Mouse (Mus musculus) midbrain, embryonic 14.5 days (tissue): ENCODE results near the gene Entr1. TPM values are rescaled to one million over a fixed set of nuclear protein-coding genes. Genes with fewer than 3 reads are reported as not detected.

Experiments
- ATAC-seq: fragments of 200-750 bp; cut with Nextera tagmentation; 2 replicates; pipeline ENCODE4 v1.8.0; 2017; ENCODE audit warnings: moderate number of reproducible peaks, moderate library complexity; ENCODE audit not compliant: low FRiP score, low TSS enrichment
- DNase-seq: peaks from one replicate; pipeline ENCODE4 v3.0.0-alpha.2; 2015
- H3K27ac ChIP-seq: fragments of 300-500 bp; sonication (generic); replicated peaks from 2 replicates; pipeline ENCODE4 v1.5.1; 2014; ENCODE audit warnings: mild to moderate bottlenecking, low read depth, low read length, moderate library complexity
- H3K27me3 ChIP-seq: fragments of 300-500 bp; sonication (generic); 2 replicates; pipeline ENCODE4 v1.6.1; 2014; ENCODE audit warnings: low read length, control low read depth, mixed read lengths; ENCODE audit not compliant: control insufficient read depth, insufficient read depth
- H3K36me3 ChIP-seq: fragments of 300-500 bp; sonication (generic); 2 replicates; pipeline ENCODE4 v1.6.1; 2014; ENCODE audit warnings: low read length, control low read depth; ENCODE audit not compliant: control insufficient read depth, insufficient read depth
- H3K4me1 ChIP-seq: fragments of 300-500 bp; sonication (generic); 2 replicates; pipeline ENCODE4 v1.6.1; 2014; ENCODE audit warnings: mild to moderate bottlenecking, antibody characterized with exemption, low read length, control low read depth; ENCODE audit not compliant: control insufficient read depth, insufficient read depth
- H3K4me2 ChIP-seq: fragments of 300-500 bp; sonication (generic); 2 replicates; pipeline ENCODE4 v1.6.1; 2014; ENCODE audit warnings: mild to moderate bottlenecking, low read length, moderate library complexity
- H3K4me3 ChIP-seq: fragments of 300-500 bp; sonication (generic); replicated peaks from 2 replicates; pipeline ENCODE4 v1.5.1; 2014; ENCODE audit warnings: low read depth, low read length
- H3K9ac ChIP-seq: fragments of 300-500 bp; sonication (generic); replicated peaks from 2 replicates; pipeline ENCODE4 v1.6.1; 2014; ENCODE audit warnings: mild to moderate bottlenecking, low read length, moderate library complexity
- H3K9me3 ChIP-seq: fragments of 300-500 bp; sonication (generic); 2 replicates; pipeline ENCODE4 v1.6.1; 2016; ENCODE audit warnings: low read length, control low read depth, mixed read lengths; ENCODE audit not compliant: control insufficient read depth
- WGBS: fragments of 180-500 bp; shearing (Covaris S2); extraction: QIAGEN DNeasy Blood & Tissue Kit; methylation state at CpG from one replicate; pipeline ENCODE4 v1.1.7; 2014; 5-methylcytosine and 5-hydroxymethylcytosine counted together
- polyA plus RNA-seq: library from polyadenylated mRNA; unstranded; fragments of >200 nt; fragmentation: Nextera tagmentation; extraction: Ambion mirVana; gene quantifications from 2 replicates; pipeline ENCODE4 v1.2.1, GENCODE M21; 2014

The Entr1 gene
- polyA plus RNA-seq, 1 experiment from 2014 or later = 143 TPM

- 94% methylated on average over 1 of the region's 1 CpGs for WGBS
- ATAC-seq = no peak
Observed at GRCm38 (mm10) chr2:26368572-26368971, 20.5 kb downstream of the Entr1 start.

GRCm38 (mm10) chr2:26367911-26368310 lies 21.2 kb downstream of the Entr1 start:
- Histone ChIP-seq H3K9me3 (no peaks in the 10 kb centered on the region), H3K27me3 (no peaks in the 10 kb centered on the region), H3K4me1 (no peaks in the 10 kb centered on the region), H3K36me3 (peaks cover 96% of the 10 kb centered on the region), H3K27ac (no peak overlapping the region), H3K4me3 (no peak overlapping the region), H3K9ac (no peak overlapping the region), H3K4me2 (no peak overlapping the region)
- DNase-seq = no peak
- WGBS = 94% methylated on average over 6 of the region's 6 CpGs
- ATAC-seq = no peak

More at GRCm38 (mm10) chr2:26368572-26368971, 20.5 kb downstream of the Entr1 start:
- H3K9ac ChIP-seq = no peak overlapping the region
- no peak overlapping the region for H3K4me3 ChIP-seq
- no peaks in the 10 kb centered on the region for H3K4me1 ChIP-seq
- H3K4me2 ChIP-seq = no peak overlapping the region
- H3K9me3 ChIP-seq = no peaks in the 10 kb centered on the region
- DNase-seq = no peak
- no peaks in the 10 kb centered on the region for H3K27me3 ChIP-seq
- H3K27ac ChIP-seq = no peak overlapping the region
- peaks cover 97% of the 10 kb centered on the region for H3K36me3 ChIP-seq

- no peak for DNase-seq
- Histone ChIP-seq H3K4me2 (no peak overlapping the region), H3K9ac (no peak overlapping the region), H3K36me3 (peaks cover 72% of the 10 kb centered on the region), H3K27me3 (no peaks in the 10 kb centered on the region), H3K4me3 (no peak overlapping the region), H3K27ac (no peak overlapping the region), H3K9me3 (no peaks in the 10 kb centered on the region), H3K4me1 (no peaks in the 10 kb centered on the region)
- ATAC-seq = no peak
- WGBS = 89% methylated on average over 10 of the region's 10 CpGs
Observed at GRCm38 (mm10) chr2:26364738-26365465, 24.2 kb downstream of the Entr1 start.

GRCm38 (mm10) chr2:26363481-26363880 lies 25.6 kb downstream of the Entr1 start:
- ATAC-seq = no peak
- H3K4me3 ChIP-seq = no peak overlapping the region
- DNase-seq = no peak
- 92% methylated on average over 5 of the region's 5 CpGs for WGBS
- no peak overlapping the region for H3K27ac ChIP-seq
- no peak overlapping the region for H3K9ac ChIP-seq
- no peaks in the 10 kb centered on the region for H3K4me1 ChIP-seq
- no peaks in the 10 kb centered on the region for H3K27me3 ChIP-seq
- H3K9me3 ChIP-seq = no peaks in the 10 kb centered on the region
- peaks cover 58% of the 10 kb centered on the region for H3K36me3 ChIP-seq
- no peak overlapping the region for H3K4me2 ChIP-seq

GRCm38 (mm10) chr2:26362991-26363390 lies 26.1 kb downstream of the Entr1 start:
- H3K9me3 ChIP-seq = no peaks in the 10 kb centered on the region
- no peak for DNase-seq
- H3K4me1 ChIP-seq = no peaks in the 10 kb centered on the region
- H3K27ac ChIP-seq = no peak overlapping the region
- no peak overlapping the region for H3K4me3 ChIP-seq
- peaks cover 53% of the 10 kb centered on the region for H3K36me3 ChIP-seq
- no peaks in the 10 kb centered on the region for H3K27me3 ChIP-seq
- H3K4me2 ChIP-seq = no peak overlapping the region
- WGBS = 84% methylated on average over 5 of the region's 5 CpGs
- ATAC-seq = no peak
- no peak overlapping the region for H3K9ac ChIP-seq

GRCm38 (mm10) chr2:26360772-26361171 lies 28.3 kb downstream of the Entr1 start, which contains the start of gene Card9:
Card9 (minus strand) TSS chr2:26360918.
- WGBS = 63% methylated on average over 3 of the region's 3 CpGs
- no peak for ATAC-seq
- no peak within 1 kb of the TSS for H3K4me2 ChIP-seq
- no peaks in the 10 kb centered on the region for H3K4me1 ChIP-seq
- H3K9ac ChIP-seq = no peak within 1 kb of the TSS
- H3K9me3 ChIP-seq = no peaks in the 10 kb centered on the region
- peaks cover 31% of the 10 kb centered on the region for H3K36me3 ChIP-seq
- H3K27me3 ChIP-seq = no peaks in the 10 kb centered on the region
- DNase-seq = no peak
- no peak within 1 kb of the TSS for H3K4me3 ChIP-seq
- no peak within 1 kb of the TSS for H3K27ac ChIP-seq

GRCm38 (mm10) chr2:26359983-26360382 lies 29.1 kb downstream of the Entr1 start:
- 96% methylated on average over 6 of the region's 6 CpGs for WGBS

GRCm38 (mm10) chr2:26358667-26359320 lies 30.3 kb downstream of the Entr1 start:
- 89% methylated on average over 13 of the region's 13 CpGs for WGBS
- peaks cover 14% of the 10 kb centered on the region; the same call in 1 of the 2 replicates for H3K36me3 ChIP-seq
- no peaks in the 10 kb centered on the region for H3K9me3 ChIP-seq
- no peak overlapping the region for H3K9ac ChIP-seq
- no peak overlapping the region for H3K4me3 ChIP-seq
- no peaks in the 10 kb centered on the region for H3K27me3 ChIP-seq
- DNase-seq (no peak), ATAC-seq (0 out of 2 replicates have a peak, but pooled peaks have one; percentile 20)
- no peak overlapping the region for H3K27ac ChIP-seq
- H3K4me2 ChIP-seq = no peak overlapping the region
- no peaks in the 10 kb centered on the region for H3K4me1 ChIP-seq

More at GRCm38 (mm10) chr2:26359983-26360382, 29.1 kb downstream of the Entr1 start:
- H3K4me1 ChIP-seq = no peaks in the 10 kb centered on the region
- no peak overlapping the region for H3K27ac ChIP-seq
- no peak overlapping the region for H3K9ac ChIP-seq
- H3K4me3 ChIP-seq = no peak overlapping the region
- H3K9me3 ChIP-seq = no peaks in the 10 kb centered on the region
- no peak for ATAC-seq
- H3K36me3 ChIP-seq = peaks cover 23% of the 10 kb centered on the region
- DNase-seq = no peak
- no peaks in the 10 kb centered on the region for H3K27me3 ChIP-seq
- H3K4me2 ChIP-seq = no peak overlapping the region
